Mouse (Mus musculus): Measurements from ENCODE around the gene Thbs1.

DNA sequence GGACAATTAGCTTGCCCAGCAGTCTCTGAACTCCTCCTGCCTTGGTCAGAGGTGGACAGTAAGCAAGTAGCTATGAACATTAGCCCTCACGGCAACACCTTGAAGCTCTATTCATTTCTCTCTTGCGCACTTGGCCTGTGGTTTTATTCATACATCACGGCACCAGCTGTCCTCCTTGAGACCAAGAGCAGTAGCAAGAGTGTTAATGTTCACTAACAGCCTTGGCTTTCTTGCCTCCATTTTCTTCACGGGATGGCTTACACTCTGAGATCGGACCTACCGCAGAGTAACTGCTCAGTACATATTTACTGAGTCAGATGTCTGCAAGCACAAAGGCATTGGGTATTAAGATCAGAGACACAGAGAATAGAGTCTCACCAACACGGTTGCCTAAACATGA, 12.8 kb downstream of the Thbs1 start:
- TF ChIP-seq CTCF (IDR thresholded peaks at IDR 0.05; ENCODE audit: borderline replicate concordance, insufficient read depth, low read length) (no peak), POLR2A (IDR thresholded peaks at IDR 0.05; ENCODE audit: low read depth, low read length) (peak; percentile 63)
